Mouse (Mus musculus) spleen, adult 2 months (tissue): ENCODE data around the gene Sag.

Experiments
- CTCF ChIP-seq: fragments of 200-500 bp; IDR thresholded peaks from 2 replicates; pipeline ENCODE4 v1.5.1; 2011; ENCODE audit warnings: mild to moderate bottlenecking, inconsistent platforms; ENCODE audit not compliant: insufficient read depth, insufficient read length, insufficient replicate concordance; ENCODE audit errors: extremely low read depth
- POLR2A ChIP-seq: fragments of 200-500 bp; IDR thresholded peaks from 2 replicates; pipeline ENCODE4 v1.6.1; 2011; ENCODE audit warnings: low read depth, low read length, inconsistent platforms

DNA sequence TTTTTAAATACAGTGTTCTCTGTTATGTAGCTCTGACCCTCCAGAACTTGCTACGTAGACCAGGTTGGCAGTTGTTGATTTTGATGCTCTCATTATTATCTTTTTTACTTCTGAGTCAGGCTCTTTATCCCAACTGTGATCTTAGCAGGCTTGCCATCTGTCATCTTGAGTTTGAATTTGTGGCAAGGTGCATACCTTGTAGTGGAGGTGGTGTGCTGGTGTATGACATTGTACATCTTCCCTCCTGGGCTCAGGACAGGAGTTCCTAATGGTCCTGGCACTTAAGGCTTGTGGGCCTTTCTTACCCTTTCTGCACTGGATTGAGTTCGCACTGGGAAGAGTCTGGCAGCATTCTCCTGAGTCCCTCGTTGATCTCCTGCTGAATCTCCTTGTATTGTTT lies 60.1 kb downstream of the Sag start:
- TF ChIP-seq CTCF (no peak), POLR2A (no peak)
